ENCODE assay signal across 8 mouse cellular contexts in the genomic region with DNA sequence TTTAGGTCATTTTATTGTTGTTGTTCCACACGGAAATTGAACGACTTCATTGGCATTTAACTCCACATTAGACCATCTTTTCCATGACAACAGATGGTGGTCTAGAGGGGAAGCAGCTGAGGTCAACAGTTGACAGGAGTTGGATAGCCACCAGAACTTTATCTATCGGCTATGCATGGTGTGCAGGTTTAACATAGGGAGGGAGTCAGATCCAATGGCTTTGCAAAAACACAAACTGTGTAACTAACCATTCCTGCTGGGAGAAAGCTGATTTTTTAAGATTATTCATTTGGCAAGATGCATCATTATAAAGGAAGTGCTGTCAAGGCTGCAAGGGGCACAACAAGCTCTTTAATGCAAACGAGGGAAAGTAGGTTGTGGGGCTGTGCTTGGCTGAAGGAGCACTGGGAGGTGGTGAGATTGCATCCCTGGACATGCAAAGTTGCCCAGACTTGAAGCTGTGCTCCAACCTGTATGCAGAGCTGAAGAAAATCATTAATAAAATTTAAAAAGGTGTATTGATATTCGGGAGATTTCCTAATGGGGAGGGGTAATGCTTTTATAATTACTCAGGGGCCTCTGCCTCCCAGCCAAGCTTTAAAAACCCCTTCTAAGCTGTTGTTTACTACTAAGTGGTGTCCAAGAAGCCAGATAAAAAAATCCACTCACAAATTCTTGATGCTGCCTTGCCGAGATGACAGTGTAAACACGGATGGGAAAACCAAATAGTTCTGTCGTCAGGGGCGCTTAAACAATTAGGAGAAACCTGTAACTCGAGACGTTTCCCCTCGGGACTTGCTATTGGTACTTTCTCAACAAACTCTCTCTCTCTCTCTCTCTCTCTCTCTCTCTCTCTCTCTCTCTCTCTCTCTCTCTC. TPM values are rescaled to one million over a fixed set of nuclear protein-coding genes. Genes with fewer than 3 reads are reported as not detected.
DNase-seq lines count a peak whose midpoint lies in the region; ATAC-seq lines count a peak whose summit lies in the region.

No protein-coding gene starts in this region.

- 7% methylated on average over 12 of the region's 12 CpGs for WGBS in neural tube, embryonic 11.5 days
- 11% methylated on average over 12 of the region's 12 CpGs for WGBS in forebrain, embryonic 11.5 days
- 5% methylated on average over 12 of the region's 12 CpGs for WGBS in limb, embryonic 15.5 days

- H3K27me3 ChIP-seq in neural tube, embryonic 11.5 days (ENCODE audit: control insufficient read depth, insufficient read depth, low read length) = no peaks in the 10 kb centered on the region
- H3K27me3 ChIP-seq in forebrain, embryonic 11.5 days (ENCODE audit: control insufficient read depth, insufficient read depth, low read length) = no peaks in the 10 kb centered on the region
- peaks cover 7% of the 10 kb centered on the region; the same call in 1 of the 2 replicates for H3K27me3 ChIP-seq in limb, embryonic 15.5 days
- H3K27me3 ChIP-seq in splenic B cell, adult 2 months (ENCODE audit: control insufficient read depth, insufficient read depth, low read length, poor library complexity, severe bottlenecking) = no peaks in the 10 kb centered on the region; the same call in 1 of the 2 replicates

- H3K27ac ChIP-seq in neural tube, embryonic 11.5 days (ENCODE audit: low read depth, low read length) = no peak overlapping the region
- H3K27ac ChIP-seq in forebrain, embryonic 11.5 days (ENCODE audit: low read depth, low read length) = no peak overlapping the region
- no peak overlapping the region for H3K27ac ChIP-seq in limb, embryonic 15.5 days

- no peaks in the 10 kb centered on the region for H3K36me3 ChIP-seq in neural tube, embryonic 11.5 days (ENCODE audit: control insufficient read depth, insufficient read depth, low read length)
- H3K36me3 ChIP-seq in forebrain, embryonic 11.5 days (ENCODE audit: control insufficient read depth, insufficient read depth, low read length) = no peaks in the 10 kb centered on the region
- no peaks in the 10 kb centered on the region for H3K36me3 ChIP-seq in limb, embryonic 15.5 days
- no peaks in the 10 kb centered on the region for H3K36me3 ChIP-seq in splenic B cell, adult 2 months (ENCODE audit: control insufficient read depth, insufficient read depth, low read length, poor library complexity, severe bottlenecking)

- no peak for DNase-seq in neural tube, embryonic 11.5 days (ENCODE audit: low spot score)
- DNase-seq in neural tube, embryonic 10.5 days (ENCODE audit: extremely low spot score, low spot score) = no peak
- no peak for DNase-seq in forebrain, embryonic 11.5 days (ENCODE audit: low spot score)
- DNase-seq in splenic B cell, adult 2 months (ENCODE audit: low read depth, low spot score) = peak; percentile 61
- DNase-seq in urinary bladder, adult 2 months (ENCODE audit: low spot score) = no peak
- DNase-seq in spleen, postnatal 36 days (ENCODE audit: low spot score in 2 of 2) = no peak
- no peak for DNase-seq in right cerebral cortex, adult 18-20 months

- no peak overlapping the region for H3K9ac ChIP-seq in neural tube, embryonic 11.5 days (ENCODE audit: low read length)
- H3K9ac ChIP-seq in forebrain, embryonic 11.5 days (ENCODE audit: low read length) = peak overlapping the region; percentile 8; the same call in 1 of the 2 replicates
- H3K9ac ChIP-seq in limb, embryonic 15.5 days = no peak overlapping the region

- peak overlapping the region; percentile 94 for H3K4me2 ChIP-seq in neural tube, embryonic 11.5 days (ENCODE audit: low read depth)
- peak overlapping the region; percentile 84 for H3K4me2 ChIP-seq in forebrain, embryonic 11.5 days (ENCODE audit: low read depth, low read length, severe bottlenecking)
- peak overlapping the region; percentile 86 for H3K4me2 ChIP-seq in limb, embryonic 15.5 days

- ATAC-seq in neural tube, embryonic 11.5 days (ENCODE audit: insufficient read depth, low FRiP score, low TSS enrichment) = no peak
- no peak for ATAC-seq in forebrain, embryonic 11.5 days (replicated peaks; ENCODE audit: low FRiP score)
- ATAC-seq in limb, embryonic 15.5 days (ENCODE audit: insufficient number of reproducible peaks, low FRiP score, low TSS enrichment, low read depth) = no peak

- no peaks in the 10 kb centered on the region for H3K9me3 ChIP-seq in neural tube, embryonic 11.5 days (ENCODE audit: control insufficient read depth, low read length)
- H3K9me3 ChIP-seq in forebrain, embryonic 11.5 days (ENCODE audit: control insufficient read depth, low read length) = no peaks in the 10 kb centered on the region
- H3K9me3 ChIP-seq in limb, embryonic 15.5 days = no peaks in the 10 kb centered on the region

- peaks cover 12% of the 10 kb centered on the region for H3K4me1 ChIP-seq in neural tube, embryonic 11.5 days (ENCODE audit: control insufficient read depth, insufficient read depth, low read length)
- H3K4me1 ChIP-seq in forebrain, embryonic 11.5 days (replicated peaks; ENCODE audit: control insufficient read depth, insufficient read depth, low read length) = peaks cover 12% of the 10 kb centered on the region; the same call in 1 of the 2 replicates
- H3K4me1 ChIP-seq in limb, embryonic 15.5 days = peaks cover 34% of the 10 kb centered on the region

- peak overlapping the region; percentile 47; the same call in 1 of the 2 replicates for H3K4me3 ChIP-seq in neural tube, embryonic 11.5 days (ENCODE audit: low read depth, low read length)
- peak overlapping the region; percentile 54 for H3K4me3 ChIP-seq in forebrain, embryonic 11.5 days (ENCODE audit: low read depth, low read length)
- H3K4me3 ChIP-seq in limb, embryonic 15.5 days = peak overlapping the region; percentile 72

RNA-seq across cellular contexts. Expression of gene 1810010H24Rik, which starts 1.3 kb away (rescaled TPM):
- 3.5 and 4.5 TPM in 2 replicates for polyA plus RNA-seq in neural tube, embryonic 11.5 days (2014; fragmentation: Nextera tagmentation; extraction: Ambion mirVana)
- polyA plus RNA-seq in forebrain, embryonic 11.5 days (2014; fragmentation: Nextera tagmentation; extraction: Ambion mirVana) = 2.5 and 4.2 TPM in 2 replicates
- 1.9 and 2.1 TPM in 2 replicates for polyA plus RNA-seq in limb, embryonic 15.5 days (2015; fragmentation: Nextera tagmentation; extraction: Ambion mirVana)
- 3.5 and 4.3 TPM in 2 replicates for polyA plus RNA-seq in urinary bladder, adult 2 months (2012; rRNA removed)

RNA-seq across cellular contexts. Expression of gene Kpna2, which starts 27.5 kb away (rescaled TPM):
- polyA plus RNA-seq in neural tube, embryonic 11.5 days (2014; fragmentation: Nextera tagmentation; extraction: Ambion mirVana) = 632 and 636 TPM in 2 replicates
- 764 and 777 TPM in 2 replicates for polyA plus RNA-seq in forebrain, embryonic 11.5 days (2014; fragmentation: Nextera tagmentation; extraction: Ambion mirVana)
- 277 and 281 TPM in 2 replicates for polyA plus RNA-seq in limb, embryonic 15.5 days (2015; fragmentation: Nextera tagmentation; extraction: Ambion mirVana)
- 30.8 and 37.6 TPM in 2 replicates for polyA plus RNA-seq in urinary bladder, adult 2 months (2012; rRNA removed)
